Mouse (Mus musculus) embryonic facial prominence, embryonic 14.5 days (tissue): ENCODE measurements at regions not wholly inside any gene's neighbourhood (a gene's known extent, or its start where the extent isn't known, plus 50 kb on each side); places are given as distances from the start of the nearest gene placed in this dataset.

Experiments used
- ATAC-seq: fragments of 200-750 bp; cut with Nextera tagmentation; 2 replicates; pipeline ENCODE4 v1.8.0; 2017; ENCODE audit warnings: low read depth, moderate number of reproducible peaks, moderate TSS enrichment
- DNase-seq: peaks from one replicate; pipeline ENCODE4 v3.0.0-alpha.2; 2015; ENCODE audit warnings: low spot score
- H3K27ac ChIP-seq: fragments of 300-500 bp; sonication (generic); replicated peaks from 2 replicates; pipeline ENCODE4 v1.5.1; 2014; ENCODE audit warnings: low read depth, mild to moderate bottlenecking, low read length, moderate library complexity
- H3K27me3 ChIP-seq: fragments of 300-500 bp; sonication (generic); replicated peaks from 2 replicates; pipeline ENCODE4 v1.6.1; 2014; ENCODE audit warnings: low read length; ENCODE audit not compliant: control insufficient read depth, insufficient read depth
- H3K36me3 ChIP-seq: fragments of 300-500 bp; sonication (generic); 2 replicates; pipeline ENCODE4 v1.6.1; 2014; ENCODE audit warnings: low read length, mixed read lengths; ENCODE audit not compliant: control insufficient read depth, insufficient read depth
- H3K4me1 ChIP-seq: fragments of 300-500 bp; sonication (generic); 2 replicates; pipeline ENCODE4 v1.6.1; 2014; ENCODE audit warnings: antibody characterized with exemption, low read length; ENCODE audit not compliant: control insufficient read depth, insufficient read depth
- H3K4me2 ChIP-seq: fragments of 300-500 bp; sonication (generic); 2 replicates; pipeline ENCODE4 v1.6.1; 2014; ENCODE audit warnings: low read depth, mild to moderate bottlenecking, low read length, moderate library complexity, mixed read lengths
- H3K4me3 ChIP-seq: fragments of 300-500 bp; sonication (generic); 2 replicates; pipeline ENCODE4 v1.5.1; 2014; ENCODE audit warnings: low read depth, mild to moderate bottlenecking, low read length
- H3K9ac ChIP-seq: fragments of 300-500 bp; sonication (generic); 2 replicates; pipeline ENCODE4 v1.6.1; 2014; ENCODE audit warnings: low read depth, mild to moderate bottlenecking, low read length, moderate library complexity, mixed read lengths
- H3K9me3 ChIP-seq: fragments of 300-500 bp; sonication (generic); 2 replicates; pipeline ENCODE4 v1.6.1; 2016; ENCODE audit warnings: low read length; ENCODE audit not compliant: control insufficient read depth
- WGBS: fragments of 180-500 bp; shearing (Covaris S2); extraction: QIAGEN DNeasy Blood & Tissue Kit; methylation state at CpG from one replicate; pipeline ENCODE4 v1.1.7; 2014; 5-methylcytosine and 5-hydroxymethylcytosine counted together

DNA sequence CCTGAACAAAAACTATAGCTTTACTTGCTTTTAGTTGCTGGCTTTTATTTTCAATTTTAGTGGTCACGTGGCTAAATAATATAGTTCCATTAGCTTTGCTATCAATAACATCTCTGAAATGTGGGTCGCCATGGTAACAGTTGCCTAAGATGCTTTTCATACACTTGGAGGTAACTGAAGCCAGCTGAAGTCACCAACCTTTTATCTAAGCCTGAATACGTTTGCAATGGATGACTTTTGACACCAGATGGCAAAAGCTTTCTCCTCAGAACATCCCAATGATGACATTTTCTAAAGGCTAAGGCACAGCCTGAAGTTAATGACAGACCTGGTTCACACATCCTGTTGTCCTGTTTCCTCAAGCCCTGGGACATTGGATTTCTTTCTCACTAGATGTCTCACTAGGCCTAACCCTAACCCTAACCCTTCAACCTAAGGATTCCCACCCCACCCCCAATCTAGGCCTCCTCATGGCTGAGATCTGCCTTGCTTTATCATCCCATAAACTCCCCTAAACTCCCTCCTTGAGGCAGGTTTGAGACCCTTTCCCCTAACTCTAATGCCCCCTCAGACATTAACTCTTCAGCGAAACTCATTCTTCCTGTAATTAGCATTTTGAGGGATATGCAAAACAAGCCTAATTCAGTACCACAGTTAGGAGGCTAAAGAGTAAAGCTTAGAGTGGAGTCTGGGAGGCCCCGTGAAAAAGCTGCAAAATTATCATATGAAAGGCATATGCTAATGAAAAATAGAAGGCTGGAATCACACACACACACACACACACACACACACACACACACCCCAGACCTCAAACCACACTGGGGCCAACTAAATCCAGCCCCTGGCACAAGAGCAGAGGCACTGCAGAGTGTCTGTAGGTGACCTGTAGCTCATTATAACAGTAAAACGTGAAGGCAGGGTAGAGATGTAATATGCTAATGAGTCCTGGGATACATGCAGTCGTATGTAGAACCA, 80.1 kb upstream of the H2afz start:
- Histone ChIP-seq H3K36me3 (no peaks in the 10 kb centered on the region), H3K9me3 (no peaks in the 10 kb centered on the region), H3K9ac (no peak overlapping the region), H3K27me3 (0 out of 2 replicates have a peak, but pooled peaks cover 3% of the 10 kb centered on the region), H3K27ac (no peak overlapping the region), H3K4me1 (no peaks in the 10 kb centered on the region), H3K4me3 (no peak overlapping the region), H3K4me2 (no peak overlapping the region)
- ATAC-seq (0 out of 2 replicates have a peak, but pooled peaks have one; percentile 19), DNase-seq (no peak)
- WGBS: 36% methylated on average over 7 of the region's 7 CpGs

DNA sequence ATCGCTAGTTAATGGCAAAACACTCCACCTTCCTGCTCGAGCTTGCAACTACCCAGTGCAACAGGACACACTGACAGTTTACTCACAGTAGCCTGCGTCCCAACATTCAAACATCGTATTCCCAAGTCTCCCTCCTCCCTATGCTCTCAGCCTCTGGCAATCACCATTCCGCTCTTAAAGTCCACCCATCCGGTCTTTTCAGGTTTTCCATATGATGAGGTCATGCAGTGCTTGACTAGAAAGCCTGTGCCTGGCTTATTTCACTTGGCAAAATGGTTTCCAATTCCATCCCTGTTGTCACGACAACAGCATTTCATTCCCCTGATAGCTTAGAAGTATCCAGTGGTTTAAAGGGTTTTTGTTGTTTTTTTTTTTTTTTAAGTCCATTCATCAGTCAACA, 79.1 kb upstream of the H2afz start:
- DNase-seq: peak; percentile 65
- no peaks in the 10 kb centered on the region for H3K9me3 ChIP-seq
- WGBS: 53% methylated on average over 7 of the region's 7 CpGs

DNA sequence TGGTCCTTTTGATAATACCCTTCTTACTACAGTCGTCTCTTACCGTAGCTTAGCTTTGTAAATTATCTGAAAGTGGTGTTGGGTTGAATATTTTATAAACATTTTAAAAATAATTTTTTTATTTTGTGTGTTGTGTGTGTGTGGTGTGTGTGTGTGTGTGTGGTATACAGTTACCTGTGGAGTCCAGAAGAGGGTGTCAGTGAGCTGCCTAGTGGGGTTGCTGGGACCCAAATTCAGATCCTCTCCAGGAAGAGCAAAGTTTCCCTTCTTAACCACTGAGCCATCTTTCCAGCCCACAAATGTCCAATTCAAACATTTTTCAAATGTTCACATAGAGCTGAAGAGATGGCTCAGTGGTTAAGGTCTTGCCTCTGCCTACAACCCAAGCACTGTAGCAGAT, 78.4 kb upstream of the H2afz start:
- H3K4me2 ChIP-seq: no peak overlapping the region
- no peak overlapping the region for H3K9ac ChIP-seq
- DNase-seq (no peak), ATAC-seq (no peak)
- H3K4me3 ChIP-seq: no peak overlapping the region
- H3K36me3 ChIP-seq: no peaks in the 10 kb centered on the region
- no peak overlapping the region for H3K27ac ChIP-seq
- no peaks in the 10 kb centered on the region for H3K4me1 ChIP-seq
- WGBS: 88% methylated on average over 2 of the region's 2 CpGs
- H3K9me3 ChIP-seq: no peaks in the 10 kb centered on the region
- no peaks in the 10 kb centered on the region for H3K27me3 ChIP-seq

More for the DNA sequence above, 79.1 kb upstream of the H2afz start:
- Histone ChIP-seq H3K27ac (no peak overlapping the region), H3K9ac (no peak overlapping the region), H3K4me1 (no peaks in the 10 kb centered on the region), H3K36me3 (no peaks in the 10 kb centered on the region), H3K4me2 (no peak overlapping the region), H3K4me3 (no peak overlapping the region), H3K27me3 (no peaks in the 10 kb centered on the region)
- peak; percentile 54; the same call in 1 of the 2 replicates for ATAC-seq

DNA sequence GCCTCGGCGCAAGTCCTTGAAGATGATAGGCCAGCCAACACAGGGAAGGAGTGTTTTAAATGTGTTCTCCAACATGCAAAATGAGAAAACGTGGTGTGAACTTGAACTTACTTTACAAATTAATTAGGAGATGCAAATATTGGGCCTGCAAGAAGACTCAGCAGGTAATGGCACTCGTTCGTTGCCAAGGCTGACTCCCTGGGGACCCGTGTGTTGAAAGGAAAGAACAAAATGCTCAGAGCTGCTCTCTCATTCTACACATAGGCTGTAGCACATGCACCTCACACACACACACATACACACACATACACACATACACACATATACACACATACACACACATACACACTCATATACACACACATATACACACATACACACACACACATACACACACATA, 74.6 kb upstream of the H2afz start:
- no peak overlapping the region for H3K9ac ChIP-seq
- no peak overlapping the region for H3K4me3 ChIP-seq
- H3K27me3 ChIP-seq: no peaks in the 10 kb centered on the region
- no peaks in the 10 kb centered on the region for H3K36me3 ChIP-seq
- H3K4me1 ChIP-seq: no peaks in the 10 kb centered on the region
- ATAC-seq: no peak
- WGBS: 73% methylated on average over 6 of the region's 6 CpGs
- H3K9me3 ChIP-seq: no peaks in the 10 kb centered on the region
- no peak overlapping the region for H3K4me2 ChIP-seq
- H3K27ac ChIP-seq: no peak overlapping the region
- DNase-seq: no peak

DNA sequence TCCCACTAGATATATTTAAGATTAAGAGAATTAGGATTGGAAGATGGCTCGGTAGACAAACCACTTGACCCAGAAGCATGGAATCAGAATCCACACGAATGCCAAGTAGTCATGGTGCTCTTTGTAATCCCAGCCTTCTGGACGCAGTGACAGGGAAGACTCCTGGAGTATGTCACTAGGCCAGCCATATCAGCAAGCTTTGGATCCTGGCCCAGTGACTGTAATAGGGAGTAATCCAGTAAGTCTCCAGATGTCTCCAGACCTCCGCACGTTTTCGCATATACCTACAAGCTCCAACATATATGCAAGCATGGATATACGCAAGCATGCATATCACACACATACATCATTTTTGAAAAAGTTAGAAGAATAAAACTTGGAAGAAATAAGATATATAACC, 73.9 kb upstream of the H2afz start:
- no peak for ATAC-seq

DNA sequence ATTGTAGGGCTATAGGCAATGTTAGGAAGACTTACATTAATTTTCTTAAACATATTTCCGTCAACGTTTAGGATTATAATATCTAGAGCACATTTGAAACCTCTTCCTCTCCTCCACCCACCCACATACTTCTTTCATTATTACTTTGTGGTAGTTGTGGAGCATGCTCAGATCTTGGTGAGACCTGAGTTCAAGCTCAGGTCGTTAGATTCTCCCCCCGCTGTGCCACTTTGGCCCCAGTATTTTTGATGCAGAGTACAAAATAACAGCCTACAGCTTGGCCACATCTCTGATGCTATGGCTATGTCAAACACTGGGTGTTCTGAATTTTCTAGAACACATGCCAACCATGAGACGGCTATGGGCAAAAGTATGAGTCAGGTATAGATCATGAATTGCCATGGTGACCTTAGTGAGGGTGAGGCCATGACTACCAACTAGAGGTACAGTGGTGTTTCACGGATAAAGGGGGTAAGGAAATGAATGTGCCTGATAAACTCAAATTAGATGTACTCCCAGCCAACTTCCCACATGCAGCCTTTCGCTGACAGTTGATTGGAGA, 68.5 kb upstream of the H2afz start:
- 78% methylated on average over 7 of the region's 7 CpGs for WGBS
- DNase-seq: no peak
- no peaks in the 10 kb centered on the region for H3K36me3 ChIP-seq
- H3K4me1 ChIP-seq: no peaks in the 10 kb centered on the region
- H3K4me3 ChIP-seq: no peak overlapping the region
- no peak for ATAC-seq
- no peaks in the 10 kb centered on the region for H3K27me3 ChIP-seq
- H3K27ac ChIP-seq: no peak overlapping the region
- H3K4me2 ChIP-seq: no peak overlapping the region
- H3K9ac ChIP-seq: no peak overlapping the region
- H3K9me3 ChIP-seq: no peaks in the 10 kb centered on the region

More for the DNA sequence above, 73.9 kb upstream of the H2afz start:
- 86% methylated on average over 7 of the region's 7 CpGs for WGBS
- H3K9ac ChIP-seq: no peak overlapping the region
- DNase-seq: no peak
- no peaks in the 10 kb centered on the region for H3K9me3 ChIP-seq
- H3K36me3 ChIP-seq: no peaks in the 10 kb centered on the region
- H3K4me1 ChIP-seq: no peaks in the 10 kb centered on the region
- no peaks in the 10 kb centered on the region for H3K27me3 ChIP-seq
- no peak overlapping the region for H3K27ac ChIP-seq
- H3K4me3 ChIP-seq: no peak overlapping the region
- H3K4me2 ChIP-seq: no peak overlapping the region

DNA sequence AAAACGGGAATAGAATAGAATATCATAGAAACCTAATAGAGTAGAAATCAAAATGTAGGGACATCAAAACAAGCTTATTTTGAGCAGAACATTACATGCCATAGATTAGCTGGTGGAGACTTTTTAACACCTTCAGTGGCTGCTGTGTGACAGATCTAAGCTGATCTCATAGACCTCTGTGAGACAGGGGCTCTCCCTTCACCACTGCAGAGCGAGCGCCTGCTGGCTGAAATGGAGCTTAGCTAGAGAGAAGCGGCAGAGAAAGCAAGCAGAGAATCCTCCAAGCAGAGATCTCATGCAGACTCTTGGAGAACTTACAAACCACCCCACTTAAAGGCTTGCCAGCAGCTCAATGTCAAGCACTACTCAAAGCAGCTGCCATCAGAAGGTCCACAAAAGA, 65.5 kb upstream of the H2afz start:
- H3K27me3 ChIP-seq: no peaks in the 10 kb centered on the region
- no peak overlapping the region for H3K4me2 ChIP-seq
- no peaks in the 10 kb centered on the region for H3K9me3 ChIP-seq
- 87% methylated on average over 4 of the region's 4 CpGs for WGBS
- H3K36me3 ChIP-seq: no peaks in the 10 kb centered on the region
- no peak overlapping the region for H3K9ac ChIP-seq
- ATAC-seq (no peak), DNase-seq (no peak)
- no peak overlapping the region for H3K4me3 ChIP-seq
- H3K27ac ChIP-seq: no peak overlapping the region
- H3K4me1 ChIP-seq: no peaks in the 10 kb centered on the region

DNA sequence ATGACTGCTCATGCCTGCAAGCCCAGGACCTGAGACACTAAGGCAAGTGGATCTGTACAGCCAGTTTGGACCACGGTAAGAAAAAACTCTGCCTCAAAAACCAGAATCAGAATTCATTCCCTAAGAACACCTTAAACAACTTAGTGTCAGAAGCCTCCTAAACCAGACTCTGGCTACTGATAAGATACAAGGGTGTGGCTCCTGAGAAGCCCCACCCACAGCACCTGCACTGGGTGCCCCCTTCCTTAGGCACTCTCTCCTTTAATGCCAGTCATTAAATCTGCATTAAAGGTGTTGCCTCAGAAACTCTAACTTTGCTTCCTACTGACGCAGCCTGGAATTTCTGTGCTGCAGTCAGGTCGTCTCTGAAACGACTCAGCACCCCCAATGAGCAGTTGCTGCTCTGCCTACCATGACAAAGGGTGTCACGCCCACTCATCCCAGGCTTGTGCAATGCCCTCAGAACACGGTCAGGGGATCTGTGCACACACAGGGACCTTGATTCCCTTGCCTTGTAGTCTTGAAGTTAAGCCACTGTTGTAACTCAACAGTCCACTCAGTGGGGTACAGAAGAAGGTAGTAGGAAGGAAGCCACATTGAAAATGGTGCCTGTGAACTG, 62.8 kb upstream of the H2afz start:
- Histone ChIP-seq H3K9ac (no peak overlapping the region), H3K27me3 (no peaks in the 10 kb centered on the region), H3K9me3 (no peaks in the 10 kb centered on the region), H3K4me3 (no peak overlapping the region), H3K27ac (no peak overlapping the region), H3K4me2 (no peak overlapping the region), H3K4me1 (no peaks in the 10 kb centered on the region), H3K36me3 (no peaks in the 10 kb centered on the region)
- no peak for ATAC-seq
- 60% methylated on average over 6 of the region's 6 CpGs for WGBS
- no peak for DNase-seq
